In genomic region chr6:34660724-34661123, GRCm38 (mm10) we compare ENCODE assay signal across 8 mouse cellular contexts.
DNase-seq lines count a peak whose midpoint lies in the region; ATAC-seq and TF ChIP-seq lines count a peak whose summit lies in the region.

No protein-coding gene starts in this region.

- peak; percentile 46 for DNase-seq in kidney, postnatal 14 days
- no peak for DNase-seq in kidney, adult 18-20 months
- DNase-seq in adrenal gland, postnatal 10 days: peak; percentile 32
- DNase-seq in cerebellum, postnatal 25 days: peak; percentile 60 to 73
- peak; percentile 21 for DNase-seq in heart, postnatal 25 days (ENCODE audit: low spot score)
- no peak for DNase-seq in thymus, adult 2 months
- no peak for DNase-seq in spleen, adult 18-20 months

- no peak for TF ChIP-seq POLR2A in thymus, adult 2 months (IDR thresholded peaks at IDR 0.05; ENCODE audit: control insufficient read depth, extremely low read depth, insufficient read depth, low read length, poor library complexity)

- no peaks in the 10 kb centered on the region for H3K27me3 ChIP-seq in thymus, adult 2 months (ENCODE audit: control insufficient read depth, insufficient read depth, low read length)

- no peak for ATAC-seq in CD4-positive, CD25-positive, alpha-beta regulatory T cell, adult 4 months

- H3K4me1 ChIP-seq in thymus, adult 2 months (replicated peaks; ENCODE audit: control insufficient read depth, insufficient read depth, low read length): no peaks in the 10 kb centered on the region

- no peak overlapping the region for H3K4me3 ChIP-seq in thymus, adult 2 months (ENCODE audit: control insufficient read depth, insufficient read depth, low read length)

- H3K36me3 ChIP-seq in thymus, adult 2 months (ENCODE audit: control insufficient read depth, insufficient read depth, low read length): no peaks in the 10 kb centered on the region

- intact Hi-C loops in heart, postnatal 25 days (cut with DNase I): no loop called here

- no peak overlapping the region for H3K27ac ChIP-seq in thymus, adult 2 months (ENCODE audit: control insufficient read depth, insufficient read depth, low read length)

- TF ChIP-seq CTCF in thymus, adult 2 months (IDR thresholded peaks at IDR 0.05; ENCODE audit: borderline replicate concordance, control insufficient read depth, extremely low read depth, insufficient read depth, low read length, poor library complexity): no peak

- 24% methylated on average over 8 of the region's 8 CpGs for WGBS in thymus, adult 2 months

Comparison
In these comparisons a context has a peak if more than half of its experiments do, and no peak if none do; other contexts are left out.
1. DNase-seq: peak in kidney, postnatal 14 days (single experiment), adrenal gland, postnatal 10 days (single experiment), cerebellum, postnatal 25 days (2 of 2) and heart, postnatal 25 days (single experiment); none in kidney, adult 18-20 months (single experiment), thymus, adult 2 months (single experiment) and spleen, adult 18-20 months (0 of 2).